Comparison of ENCODE assay signal across 21 mouse cellular contexts in the genomic region with DNA sequence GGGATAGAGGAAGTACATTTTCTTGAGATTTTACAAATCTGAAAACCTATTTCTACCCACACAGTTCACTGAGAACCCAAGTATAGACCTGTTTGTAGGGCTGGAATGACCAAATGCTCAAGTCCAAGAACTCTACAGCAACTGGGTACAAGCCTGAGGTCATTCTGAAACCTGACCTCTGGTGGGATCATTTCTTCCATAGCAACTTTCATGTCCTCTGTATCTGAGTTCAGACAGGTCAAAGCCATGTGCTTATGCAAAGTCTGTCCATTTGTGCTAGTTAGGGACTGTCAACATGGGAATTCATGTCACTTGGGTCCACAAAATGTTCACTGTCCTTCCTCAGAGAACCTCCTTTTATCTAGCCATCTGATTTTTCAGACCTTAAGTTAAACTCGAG. TPM values are rescaled to one million over a fixed set of nuclear protein-coding genes. Genes with fewer than 3 reads are reported as not detected.
A peak's percentile ranks its signal among the peaks of the same experiment; 100 is the strongest.
DNase-seq lines count a peak whose midpoint lies in the region; TF ChIP-seq lines count a peak whose summit lies in the region.
"Had no signal": no experiment of that assay in that cellular context is flagged by ENCODE, and none has a peak within 500 bp of the region (broad histone marks: within the 10 kb centered on the region; RNA-seq: fewer than 3 reads in every experiment).

No protein-coding gene starts in this region.

- TF ChIP-seq CTCF in CH12.LX (conservative IDR thresholded peaks at IDR 0.05 in 1 of 2, IDR thresholded peaks at IDR 0.05 in 1 of 2; ENCODE audit: low read depth in 2 of 2, low read length in 2 of 2), result no peak

- no peak overlapping the region for H3K27ac ChIP-seq in CH12.LX (ENCODE audit: insufficient read depth, low read depth)

- no peak for TF ChIP-seq RAD21 in CH12.LX (IDR thresholded peaks at IDR 0.05; ENCODE audit: low read depth, low read length)

- no peaks in the 10 kb centered on the region for H3K9me3 ChIP-seq in CH12.LX (replicated peaks; ENCODE audit: low read length)
- H3K9me3 ChIP-seq: G1E had no signal

- peak; percentile 56; the same call in 1 of the 2 replicates for TF ChIP-seq EP300 in CH12.LX (IDR thresholded peaks at IDR 0.05; ENCODE audit: low read length)

- peaks cover 0 to 2% of the 10 kb centered on the region in 2 experiments; a peak in 1 of 4 replicates for H3K4me1 ChIP-seq in CH12.LX (ENCODE audit: control insufficient read depth in 1 of 2, insufficient read depth in 2 of 2)

- no peak overlapping the region for H3K4me3 ChIP-seq in CH12.LX (replicated peaks in 1 of 3; ENCODE audit: low read depth in 2 of 3, low read length in 2 of 3, poor library complexity in 1 of 3)

- H3K36me3 ChIP-seq in CH12.LX (replicated peaks in 1 of 2; ENCODE audit: control insufficient read depth in 1 of 2, insufficient read depth in 1 of 2, low read length in 1 of 2), result no peaks in the 10 kb centered on the region
- H3K36me3 ChIP-seq: G1E had no signal

- in situ Hi-C loops in CH12.LX (cut with MboI; ENCODE audit: low pct_ligation_motif_present, low pct_unique_long_range_greater_than_20kb, low sequenced_read_pairs), result loop anchor here (10.0 kb wide), 1 partner anchor 46 kb away; a partner anchor contains a TSS

- no peak overlapping the region for H3K9ac ChIP-seq in CH12.LX (ENCODE audit: insufficient read depth, low read depth)

- no peak for TF ChIP-seq POLR2A in CH12.LX (IDR thresholded peaks at IDR 0.05; ENCODE audit: low read depth, low read length)

- no peak overlapping the region for H3K4me2 ChIP-seq in CH12.LX (ENCODE audit: insufficient read depth, low read depth, poor library complexity, severe bottlenecking)

- DNase-seq in CH12.LX (ENCODE audit: extremely low read depth), result no peak
- DNase-seq in urinary bladder, postnatal 25 days (ENCODE audit: low spot score), result no peak
- DNase-seq: adrenal gland, adult 2 months; adrenal gland, adult 8-10 months; adrenal gland, postnatal 10 days; adrenal gland, postnatal 14 days; adrenal gland, postnatal 25 days; adrenal gland, postnatal 36 days; B cell, adult 2 months; cerebellum, adult 11 months; cerebellum, adult 11-12 months; cerebellum, adult 18-20 months; cerebellum, adult 2 months; cerebellum, adult 8-10 months had no signal

- H3K79me2 ChIP-seq in CH12.LX (replicated peaks; ENCODE audit: control insufficient read depth, extremely low read depth, insufficient read depth, poor library complexity, severe bottlenecking), result no peaks in the 10 kb centered on the region

- no peaks in the 10 kb centered on the region for H3K27me3 ChIP-seq in CH12.LX (replicated peaks)

- dilution Hi-C loops in CH12.LX (cut with MboI; ENCODE audit: extremely low pct_ligation_motif_present, extremely low pct_unique_long_range_greater_than_20kb, low sequenced_read_pairs), result no loop called here

TF ChIP-seq in CH12.LX, 34 proteins besides CTCF, POLR2A, EP300 and RAD21:
- TF ChIP-seq MAZ (IDR thresholded peaks at IDR 0.05; ENCODE audit: low read depth, low read length) (no peak), MYC (IDR thresholded peaks at IDR 0.05; ENCODE audit: low read depth, low read length) (peak; percentile 49; the same call in 1 of the 2 replicates), USF1 (IDR thresholded peaks at IDR 0.05; ENCODE audit: low read depth, low read length) (no peak), ZKSCAN1 (IDR thresholded peaks at IDR 0.05; ENCODE audit: borderline replicate concordance, low read depth, low read length) (no peak), MXI1 (IDR thresholded peaks at IDR 0.05; ENCODE audit: low read depth, low read length) (no peak), CHD1 (IDR thresholded peaks at IDR 0.05; ENCODE audit: low read depth, low read length) (no peak), MEF2A (IDR thresholded peaks at IDR 0.05; ENCODE audit: borderline replicate concordance, low read depth, low read length) (no peak), BHLHE40 (IDR thresholded peaks at IDR 0.05; ENCODE audit: low read depth, low read length) (no peak), KAT2A (IDR thresholded peaks at IDR 0.05; ENCODE audit: insufficient replicate concordance, low read length) (no peak), ZNF384 (IDR thresholded peaks at IDR 0.05; ENCODE audit: low read depth, low read length) (no peak), GABPA (IDR thresholded peaks at IDR 0.05; ENCODE audit: insufficient replicate concordance, low read depth, low read length) (no peak), JUN (IDR thresholded peaks at IDR 0.05; ENCODE audit: insufficient read depth, low read depth, low read length) (peak; percentile 72), TBP (conservative IDR thresholded peaks at IDR 0.05; ENCODE audit: low read depth, low read length) (no peak), UBTF (IDR thresholded peaks at IDR 0.05; ENCODE audit: low read depth, low read length) (no peak), USF2 (conservative IDR thresholded peaks at IDR 0.05; ENCODE audit: low read depth, low read length) (no peak), POLR2AphosphoS2 (IDR thresholded peaks at IDR 0.05; ENCODE audit: low read depth, low read length) (no peak), ELF1 (IDR thresholded peaks at IDR 0.05; ENCODE audit: low read depth, low read length) (no peak), ZMIZ1 (IDR thresholded peaks at IDR 0.05; ENCODE audit: low read depth, low read length) (no peak), TCF12 (IDR thresholded peaks at IDR 0.05; ENCODE audit: low read depth, low read length) (no peak), IRF4 (IDR thresholded peaks at IDR 0.05; ENCODE audit: low read depth, low read length) (0 out of 2 replicates have a peak, but pooled peaks have one; percentile 26), JUND (conservative IDR thresholded peaks at IDR 0.05; ENCODE audit: low read depth, low read length) (peak; percentile 40; the same call in 1 of the 2 replicates), SMC3 (IDR thresholded peaks at IDR 0.05; ENCODE audit: low read depth, low read length) (no peak), ETS1 (conservative IDR thresholded peaks at IDR 0.05; ENCODE audit: low read depth, low read length) (peak; percentile 16; the same call in 1 of the 2 replicates), SIN3A (IDR thresholded peaks at IDR 0.05; ENCODE audit: low read length) (no peak), NRF1 (IDR thresholded peaks at IDR 0.05; ENCODE audit: low read depth, low read length) (no peak), E2F4 (IDR thresholded peaks at IDR 0.05; ENCODE audit: insufficient replicate concordance, low read depth, low read length) (no peak), ZC3H11A (IDR thresholded peaks at IDR 0.05; ENCODE audit: low read depth, low read length) (no peak), CHD2 (IDR thresholded peaks at IDR 0.05; ENCODE audit: low read length) (no peak), RCOR1 (conservative IDR thresholded peaks at IDR 0.05; ENCODE audit: low read depth, low read length) (no peak), MAX (IDR thresholded peaks at IDR 0.05; ENCODE audit: low read length) (peak; percentile 70; the same call in 1 of the 2 replicates), PAX5 (IDR thresholded peaks at IDR 0.05; ENCODE audit: low read length) (no peak), MAFK (IDR thresholded peaks at IDR 0.05; ENCODE audit: insufficient replicate concordance, low read length) (no peak), NELFE (IDR thresholded peaks at IDR 0.05; ENCODE audit: low read depth, low read length) (no peak), HCFC1 (IDR thresholded peaks at IDR 0.05; ENCODE audit: low read depth, low read length) (no peak)

RNA-seq across cellular contexts. Expression of a gene that starts 42.4 kb away (rescaled TPM):
- total RNA-seq in CH12.LX (2012; rRNA removed) (not detected in 2 replicates), CH12.LX (2014; rRNA removed) (not detected in 2 replicates)
- polyA plus RNA-seq in CH12.LX (2012; ENCODE audit: insufficient read length, low read depth), result not detected in 2 replicates
- total RNA-seq: adrenal gland, adult 18-20 months; adrenal gland, adult 2 months; adrenal gland, adult 8-10 months; adrenal gland, postnatal 10 days; adrenal gland, postnatal 14 days; adrenal gland, postnatal 25 days; adrenal gland, postnatal 36 days; MEL had no signal
- polyA plus RNA-seq: activated CD4-positive, CD25-positive, alpha-beta regulatory T cell, adult 4 months; adrenal gland, adult 2 months; C2C12; CD4-positive, CD25-positive, alpha-beta regulatory T cell, adult 4 months; cerebellum, adult 2 months; G1E; Patski had no signal

RNA-seq across cellular contexts. Expression of a gene that starts 46.5 kb away (rescaled TPM):
- total RNA-seq in CH12.LX (2012; rRNA removed) (0.08 TPM in 1 of 2 replicates, not detected in the other), CH12.LX (2014; rRNA removed) (0.21 TPM in 1 of 2 replicates, not detected in the other)
- 0.19 and 0.42 TPM in 2 replicates for polyA plus RNA-seq in CH12.LX (2012; ENCODE audit: insufficient read length, low read depth)
- total RNA-seq: adrenal gland, postnatal 14 days had no signal
- polyA plus RNA-seq: activated CD4-positive, CD25-positive, alpha-beta regulatory T cell, adult 4 months; adrenal gland, adult 2 months; C2C12; CD4-positive, CD25-positive, alpha-beta regulatory T cell, adult 4 months; G1E had no signal
